Mouse (Mus musculus) heart, embryonic 14.5 days (tissue): ENCODE data around the gene Nsl1. TPM values are rescaled to one million over a fixed set of nuclear protein-coding genes. Genes with fewer than 3 reads are reported as not detected.
"Not testable (repeated sequence)": the region's sequence is repeated elsewhere in the genome, so short reads cannot be mapped to it uniquely, and the experiment has no call there.

ENCODE experiments used
- ATAC-seq: fragments of 200-750 bp; cut with Nextera tagmentation; 2 replicates; pipeline ENCODE4 v1.8.0; 2017; ENCODE audit warnings: low read depth, moderate TSS enrichment; ENCODE audit not compliant: insufficient number of reproducible peaks, insufficient read depth, low FRiP score
- H3K27ac ChIP-seq, 2 experiments: fragments of 200-500 bp in 1 of 2; fragments of 300-500 bp in 1 of 2; sonication (generic) in 1 of 2; replicated peaks in 1 of 2; 2 replicates each; pipeline ENCODE4 v1.5.1; 2012 to 2014; ENCODE audit warnings: low read depth in 2 of 2, low read length in 2 of 2, control low read depth in 1 of 2, mild to moderate bottlenecking in 1 of 2, mixed read lengths in 1 of 2; ENCODE audit not compliant: control insufficient read depth in 1 of 2, insufficient read depth in 1 of 2
- H3K27me3 ChIP-seq: fragments of 300-500 bp; sonication (generic); 2 replicates; pipeline ENCODE4 v1.6.1; 2014; ENCODE audit warnings: mild to moderate bottlenecking, low read length, control low read depth; ENCODE audit not compliant: control insufficient read depth, insufficient read depth
- H3K36me3 ChIP-seq: fragments of 300-500 bp; sonication (generic); 2 replicates; pipeline ENCODE4 v1.6.1; 2014; ENCODE audit warnings: mild to moderate bottlenecking, control low read depth, low read length, mixed read lengths; ENCODE audit not compliant: control insufficient read depth, insufficient read depth
- H3K4me1 ChIP-seq, 2 experiments: fragments of 200-500 bp in 1 of 2; fragments of 300-500 bp in 1 of 2; sonication (generic) in 1 of 2; 2 replicates each; pipeline ENCODE4 v1.6.1; 2012 to 2014; ENCODE audit warnings: low read length in 2 of 2, control low read depth in 1 of 2, mixed read lengths in 1 of 2; ENCODE audit not compliant: control insufficient read depth in 2 of 2, insufficient read depth in 2 of 2
- H3K4me2 ChIP-seq: fragments of 300-500 bp; sonication (generic); 2 replicates; pipeline ENCODE4 v1.6.1; 2014; ENCODE audit warnings: mild to moderate bottlenecking, low read length
- H3K4me3 ChIP-seq, 2 experiments: fragments of 200-500 bp in 1 of 2; fragments of 300-500 bp in 1 of 2; sonication (generic) in 1 of 2; 2 replicates each; pipeline ENCODE4 v1.5.1; 2012 to 2014; ENCODE audit warnings: low read length in 2 of 2, mild to moderate bottlenecking in 2 of 2, control low read depth in 1 of 2, low read depth in 1 of 2, moderate library complexity in 1 of 2; ENCODE audit not compliant: control insufficient read depth in 1 of 2, insufficient read depth in 1 of 2
- H3K9ac ChIP-seq: fragments of 300-500 bp; sonication (generic); 2 replicates; pipeline ENCODE4 v1.6.1; 2014; ENCODE audit warnings: mild to moderate bottlenecking, low read length
- H3K9me3 ChIP-seq: fragments of 300-500 bp; sonication (generic); 2 replicates; pipeline ENCODE4 v1.6.1; 2016; ENCODE audit warnings: low read length, control low read depth; ENCODE audit not compliant: control insufficient read depth
- WGBS: fragments of 180-500 bp; shearing (Covaris S2); extraction: QIAGEN DNeasy Blood & Tissue Kit; methylation state at CpG from one replicate; pipeline ENCODE4 v1.1.7; 2014; 5-methylcytosine and 5-hydroxymethylcytosine counted together
- polyA plus RNA-seq: library from polyadenylated mRNA; unstranded; fragments of >200 nt; fragmentation: Nextera tagmentation; extraction: Ambion mirVana; gene quantifications from 2 replicates; pipeline ENCODE4 v1.2.1, GENCODE M21; 2014

The Nsl1 gene
- polyA plus RNA-seq, 1 experiment from 2014 or later, result 12.9 TPM

DNA sequence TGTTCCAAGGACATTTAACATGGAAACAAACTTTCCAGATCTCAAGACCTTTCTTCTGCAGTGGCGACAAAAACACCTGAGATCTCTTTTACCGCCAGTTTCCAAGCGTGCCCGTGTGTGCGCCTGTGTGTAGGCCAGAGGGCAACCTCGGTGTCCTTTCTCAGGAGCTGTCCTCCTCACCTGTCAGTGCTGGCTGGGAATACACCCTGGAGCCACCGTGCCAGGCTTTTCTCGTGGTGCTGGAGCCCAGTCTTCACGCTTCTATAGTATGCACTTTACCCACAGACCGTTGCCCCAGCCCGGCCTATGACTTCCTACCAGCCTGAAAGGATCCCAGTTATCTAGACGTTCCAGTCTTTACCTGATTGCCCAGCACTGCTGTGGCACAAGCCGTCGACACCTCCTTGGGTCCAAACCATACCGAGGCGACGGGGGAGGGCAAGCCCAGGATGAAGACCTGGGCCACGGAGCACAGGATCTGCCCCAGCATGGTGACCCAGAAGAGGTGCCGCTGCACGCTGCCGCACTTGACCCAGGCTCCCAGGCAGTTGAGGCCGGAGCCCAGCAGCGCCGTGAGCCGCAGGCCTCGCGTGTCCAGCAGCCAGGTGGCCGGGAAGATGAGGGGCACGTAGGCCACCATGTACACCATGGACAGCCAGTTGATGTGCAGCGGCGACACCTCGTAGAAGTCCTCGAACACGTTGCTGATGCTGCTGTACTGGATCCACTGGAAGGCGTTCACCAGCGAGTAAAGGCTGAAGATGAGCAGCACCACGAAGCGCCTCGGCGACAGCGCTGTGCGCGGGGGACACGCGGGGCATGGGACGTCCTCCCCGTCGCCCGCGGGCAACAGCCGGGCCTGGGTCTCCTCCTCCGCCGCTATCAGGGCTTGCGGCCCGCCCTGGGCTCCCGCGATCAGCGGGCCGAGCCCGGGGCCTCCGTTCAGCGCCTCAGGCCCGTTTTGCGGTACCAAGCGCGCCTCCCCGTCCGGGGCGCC, 37.5 kb upstream of the Nsl1 start:
- Histone ChIP-seq H3K27me3 (no peaks in the 10 kb centered on the region), H3K27ac (peak overlapping the region; percentile 57 to 91), H3K9me3 (no peaks in the 10 kb centered on the region), H3K4me2 (peak overlapping the region; percentile 83), H3K36me3 (peaks cover 10% of the 10 kb centered on the region), H3K4me3 (peak overlapping the region; percentile 85 to 91), H3K4me1 (peaks cover 5 to 15% of the 10 kb centered on the region in 2 experiments; a peak in 3 of 4 replicates), H3K9ac (peak overlapping the region; percentile 93)
- ATAC-seq, result peak; percentile 10
- WGBS, result 2% methylated on average over 69 of the region's 69 CpGs

DNA sequence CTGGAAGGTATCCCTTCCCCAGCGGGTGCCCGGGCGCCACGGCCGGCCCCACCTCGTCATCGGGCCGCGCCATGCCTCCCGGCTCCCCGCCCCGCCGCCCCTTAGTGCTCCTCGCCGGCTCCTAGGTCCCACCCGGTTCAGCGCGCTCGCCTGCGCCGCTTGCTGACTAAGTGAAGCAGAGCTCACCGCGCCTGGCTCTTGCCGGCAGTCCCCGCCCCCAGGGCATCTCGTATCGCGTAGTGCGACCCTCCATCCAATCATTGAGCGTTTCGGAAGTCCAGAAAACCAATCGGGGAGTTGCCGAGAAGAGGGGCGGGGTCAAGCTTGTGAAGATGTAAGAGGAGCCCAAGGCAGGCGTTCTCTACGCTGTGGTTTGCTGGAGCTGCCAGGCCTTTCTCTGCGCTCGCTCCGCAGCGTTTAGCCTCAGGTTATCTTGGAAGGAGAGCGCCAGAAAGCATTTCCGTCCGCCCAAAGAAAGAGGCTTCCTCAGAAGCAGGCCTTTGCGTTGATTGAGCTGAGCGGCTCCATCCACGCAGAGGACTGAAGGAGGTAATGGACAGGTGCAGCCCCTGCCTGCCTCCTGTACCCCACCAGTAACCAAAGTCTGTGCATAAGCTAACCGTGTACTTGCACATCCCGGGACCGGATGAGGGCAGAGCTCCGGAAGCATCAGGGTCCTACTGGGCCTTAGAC, 36.6 kb upstream of the Nsl1 start, which contains the start of gene Flvcr1:
TSS of gene Flvcr1 (minus strand) at position 138 of the 693 bp plus-strand sequence.
- WGBS, result under 1% methylated on average over 50 of the region's 50 CpGs
- Histone ChIP-seq H3K36me3 (peaks cover 8% of the 10 kb centered on the region), H3K4me1 (peaks cover 5 to 15% of the 10 kb centered on the region in 2 experiments; a peak in 3 of 4 replicates), H3K9ac (peak within 1 kb of the TSS; percentile 93), H3K27ac (peak within 1 kb of the TSS; percentile 91 to 95), H3K9me3 (no peaks in the 10 kb centered on the region), H3K27me3 (no peaks in the 10 kb centered on the region), H3K4me2 (peak within 1 kb of the TSS; percentile 83), H3K4me3 (peak within 1 kb of the TSS; percentile 85 to 91)
- ATAC-seq, result peak; percentile 100

- H3K9ac ChIP-seq, result no peak overlapping the region
- WGBS, result 68% methylated on average over 10 of the region's 10 CpGs
- no peak overlapping the region for H3K27ac ChIP-seq
- H3K9me3 ChIP-seq, result no peaks in the 10 kb centered on the region
- no peaks in the 10 kb centered on the region for H3K27me3 ChIP-seq
- H3K4me1 ChIP-seq, result peaks cover 2 to 5% of the 10 kb centered on the region in 2 experiments; a peak in 1 of 4 replicates
- no peaks in the 10 kb centered on the region for H3K36me3 ChIP-seq
- no peak for ATAC-seq
- H3K4me3 ChIP-seq, result no peak overlapping the region
- no peak overlapping the region for H3K4me2 ChIP-seq
Measured at GRCm38 (mm10) chr1:191030182-191030581, 32.6 kb upstream of the Nsl1 start.

DNA sequence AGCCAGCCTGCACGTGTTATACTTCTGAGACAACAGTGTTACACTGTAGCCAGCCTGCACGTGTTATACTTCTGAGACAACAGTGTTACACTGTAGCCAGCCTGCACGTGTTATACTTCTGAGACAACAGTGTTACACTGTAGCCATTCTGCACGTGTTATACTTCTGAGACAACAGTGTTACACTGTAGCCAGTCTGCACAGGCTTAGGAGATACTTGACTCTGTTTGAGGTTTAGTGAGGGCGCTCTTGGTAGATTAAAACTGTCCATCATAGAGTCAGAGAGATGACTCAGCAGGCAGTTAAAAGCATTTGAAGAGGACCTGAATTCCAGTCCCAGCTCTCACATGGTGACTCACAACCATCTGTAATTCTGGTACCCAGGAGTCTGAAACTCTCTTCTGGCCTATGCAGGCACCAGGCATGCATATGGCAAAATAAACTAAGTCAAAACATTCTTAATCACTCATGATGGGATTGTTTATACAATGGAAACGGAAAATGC, 31.8 kb upstream of the Nsl1 start:
- not testable (repeated sequence) for H3K9ac ChIP-seq, H3K9me3 ChIP-seq, H3K4me3 ChIP-seq, H3K27ac ChIP-seq, ATAC-seq, H3K27me3 ChIP-seq, H3K4me1 ChIP-seq, H3K36me3 ChIP-seq, H3K4me2 ChIP-seq
- WGBS, result 52% methylated on average over 6 of the region's 6 CpGs

DNA sequence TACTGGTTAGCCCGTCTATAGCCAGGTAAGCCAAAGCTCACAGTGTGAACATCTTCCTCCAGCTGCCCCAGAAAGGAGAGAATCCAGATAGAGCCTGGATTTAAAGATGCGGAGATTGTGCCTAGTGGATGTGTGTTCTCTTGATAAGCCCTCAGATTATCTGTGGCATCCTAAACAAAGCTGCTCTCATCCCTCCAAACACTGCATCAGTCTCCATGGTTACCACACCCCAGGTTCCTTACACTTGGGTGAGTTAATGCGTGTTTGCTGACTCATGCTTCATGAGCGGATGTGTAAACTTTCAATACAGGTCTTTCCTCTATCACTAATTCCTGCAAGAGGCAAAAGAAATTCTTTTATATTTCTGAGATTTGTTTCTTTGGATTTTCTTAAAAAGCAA, 27.2 kb upstream of the Nsl1 start:
- no peak overlapping the region for H3K27ac ChIP-seq
- H3K36me3 ChIP-seq, result no peaks in the 10 kb centered on the region
- no peaks in the 10 kb centered on the region for H3K27me3 ChIP-seq
- H3K4me3 ChIP-seq, result no peak overlapping the region
- H3K9me3 ChIP-seq, result no peaks in the 10 kb centered on the region
- H3K4me1 ChIP-seq, result no peaks in the 10 kb centered on the region
- ATAC-seq, result no peak
- 34% methylated on average over 4 of the region's 4 CpGs for WGBS
- no peak overlapping the region for H3K9ac ChIP-seq
- H3K4me2 ChIP-seq, result no peak overlapping the region

DNA sequence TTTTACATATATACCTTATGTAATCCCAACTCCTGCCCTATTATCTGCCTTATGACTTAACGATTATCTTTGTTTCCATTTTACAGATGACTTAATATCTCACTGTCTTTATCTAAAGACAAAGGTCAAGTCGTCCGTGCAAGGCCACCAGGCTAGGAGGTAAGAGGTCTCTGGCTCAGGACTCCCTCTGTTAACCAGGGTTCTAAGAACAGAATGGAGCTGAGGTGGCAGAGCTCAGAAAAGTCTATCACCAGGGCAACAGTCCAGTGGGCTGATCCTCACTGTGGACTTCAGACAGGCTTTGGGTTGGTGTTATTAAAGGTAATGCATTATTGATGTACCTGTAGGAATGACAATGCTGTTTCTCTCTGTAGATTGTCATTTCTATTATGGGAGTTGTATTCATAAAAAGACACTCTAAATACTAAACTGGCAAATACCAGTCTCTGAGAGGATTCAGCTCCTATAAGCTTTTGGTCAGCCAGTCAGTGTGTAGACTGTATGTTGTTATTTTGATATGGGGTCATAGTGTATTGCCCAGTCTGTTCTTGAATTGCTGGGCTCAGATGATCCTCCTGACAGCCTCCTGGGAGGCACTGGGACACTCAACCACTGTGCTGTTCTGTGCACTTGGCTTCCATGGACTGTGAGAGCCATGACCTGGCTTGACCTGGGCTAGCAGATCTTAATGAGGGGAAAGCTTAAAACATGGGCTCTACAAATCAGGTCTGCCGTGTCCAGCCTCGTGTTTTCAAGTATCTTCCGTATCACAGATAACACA, 26.1 kb upstream of the Nsl1 start, which contains the start of gene Spata45:
TSS of gene Spata45 (plus strand) at position 86 of the 781 bp plus-strand sequence.
- H3K36me3 ChIP-seq, result no peaks in the 10 kb centered on the region
- no peak for ATAC-seq
- no peak within 1 kb of the TSS for H3K4me2 ChIP-seq
- no peak within 1 kb of the TSS for H3K27ac ChIP-seq
- no peak within 1 kb of the TSS for H3K9ac ChIP-seq
- H3K9me3 ChIP-seq, result no peaks in the 10 kb centered on the region
- no peaks in the 10 kb centered on the region for H3K4me1 ChIP-seq
- WGBS, result 67% methylated on average over 6 of the region's 6 CpGs
- H3K27me3 ChIP-seq, result no peaks in the 10 kb centered on the region
- no peak within 1 kb of the TSS for H3K4me3 ChIP-seq

- Histone ChIP-seq H3K27me3 (no peaks in the 10 kb centered on the region), H3K4me2 (no peak overlapping the region), H3K36me3 (no peaks in the 10 kb centered on the region), H3K27ac (no peak overlapping the region), H3K9ac (no peak overlapping the region), H3K4me1 (no peaks in the 10 kb centered on the region), H3K9me3 (no peaks in the 10 kb centered on the region), H3K4me3 (no peak overlapping the region)
- ATAC-seq, result no peak
- 84% methylated on average over 4 of the region's 4 CpGs for WGBS
Measured at GRCm38 (mm10) chr1:191037999-191038398, 24.8 kb upstream of the Nsl1 start.
